Mouse (Mus musculus) ES-Bruce4 (cell line): ENCODE measurements around the gene Nlk.

Experiments used
- CTCF ChIP-seq: IDR thresholded peaks from one replicate; pipeline ENCODE4 v1.8.1; 2011; ENCODE audit warnings: low read depth, low read length
- POLR2A ChIP-seq: IDR thresholded peaks from one replicate; pipeline ENCODE4 v1.8.1; 2011; ENCODE audit warnings: low read length; ENCODE audit not compliant: insufficient read depth

GRCm38 (mm10) chr11:78690547-78690946, 6.6 kb downstream of the Nlk start:
- no peak for TF ChIP-seq POLR2A
- TF ChIP-seq CTCF: no peak
